Mouse (Mus musculus) ES-Bruce4 (cell line): ENCODE results near the gene Pcyt2. TPM values are rescaled to one million over a fixed set of nuclear protein-coding genes. Genes with fewer than 3 reads are reported as not detected.
A peak's percentile ranks its signal among the peaks of the same experiment; 100 is the strongest.

Experiments used
- H3K27ac ChIP-seq: 2 replicates; pipeline ENCODE4 v1.5.1; 2012; ENCODE audit warnings: low read length, inconsistent platforms; ENCODE audit not compliant: insufficient read depth
- H3K27me3 ChIP-seq: 2 replicates; pipeline ENCODE4 v1.6.1; 2012; ENCODE audit warnings: mild to moderate bottlenecking, low read length, inconsistent platforms; ENCODE audit not compliant: control insufficient read depth, poor library complexity, insufficient read depth, severe bottlenecking
- H3K36me3 ChIP-seq: 2 replicates; pipeline ENCODE4 v1.6.1; 2012; ENCODE audit warnings: inconsistent platforms, mild to moderate bottlenecking, low read length, moderate library complexity; ENCODE audit not compliant: control insufficient read depth, poor library complexity, insufficient read depth, severe bottlenecking
- H3K4me1 ChIP-seq: one replicate; pipeline ENCODE4 v1.8.1; 2011; ENCODE audit warnings: low read length; ENCODE audit not compliant: control insufficient read depth, insufficient read depth
- H3K4me3 ChIP-seq: 2 replicates; pipeline ENCODE4 v1.5.1; 2011; ENCODE audit warnings: low read depth, mild to moderate bottlenecking, low read length
- H3K9ac ChIP-seq: 2 replicates; pipeline ENCODE4 v1.6.1; 2012; ENCODE audit warnings: low read depth, mild to moderate bottlenecking, inconsistent platforms; ENCODE audit not compliant: poor library complexity, severe bottlenecking
- H3K9me3 ChIP-seq: replicated peaks from 2 replicates; pipeline ENCODE4 v1.6.1; 2012; ENCODE audit warnings: mild to moderate bottlenecking, low read length, inconsistent platforms; ENCODE audit not compliant: control insufficient read depth, poor library complexity, insufficient read depth, severe bottlenecking
- CTCF ChIP-seq: IDR thresholded peaks from one replicate; pipeline ENCODE4 v1.8.1; 2011; ENCODE audit warnings: low read depth, low read length
- EP300 ChIP-seq: IDR thresholded peaks from 2 replicates; pipeline ENCODE4 v1.6.1; 2011; ENCODE audit warnings: low read depth, low read length; ENCODE audit not compliant: insufficient read depth
- POLR2A ChIP-seq: IDR thresholded peaks from one replicate; pipeline ENCODE4 v1.8.1; 2011; ENCODE audit warnings: low read length; ENCODE audit not compliant: insufficient read depth
- polyA plus RNA-seq: library from polyadenylated mRNA; stranded (reverse); fragments of >200 nt; gene quantifications from 2 replicates; pipeline ENCODE4 v1.2.4, GENCODE M21; 2011; ENCODE audit warnings: low read depth; ENCODE audit not compliant: missing spikeins, insufficient read depth, insufficient read length

The Pcyt2 gene
- polyA plus RNA-seq, 1 experiment = 39.6 TPM

DNA sequence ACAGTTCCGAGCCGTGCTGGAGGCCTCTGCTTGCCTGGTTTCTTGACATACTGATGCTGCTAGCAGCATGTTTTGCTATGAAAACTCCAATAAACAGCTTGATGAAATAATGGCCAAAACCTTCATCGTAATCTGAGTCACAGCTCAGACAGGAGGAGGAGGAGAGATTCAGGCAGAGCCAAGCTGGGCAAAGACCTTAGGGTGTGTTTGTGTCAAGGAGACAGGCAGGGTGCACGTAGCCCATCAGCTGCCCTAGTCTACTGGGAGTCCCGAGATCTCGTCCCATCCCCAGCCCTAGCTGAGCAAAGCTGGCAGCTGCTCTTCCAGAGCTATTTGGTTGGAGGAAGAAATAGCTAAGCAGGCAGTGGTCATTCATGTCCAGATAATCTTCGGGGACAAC lies 12.1 kb downstream of the Pcyt2 start:
- Histone ChIP-seq H3K4me3 (no peak overlapping the region), H3K9me3 (no peaks in the 10 kb centered on the region), H3K9ac (no peak overlapping the region), H3K4me1 (no peaks in the 10 kb centered on the region), H3K27me3 (no peaks in the 10 kb centered on the region), H3K27ac (no peak overlapping the region), H3K36me3 (peaks cover 24% of the 10 kb centered on the region)
- TF ChIP-seq POLR2A (no peak), CTCF (no peak), EP300 (no peak)

GRCm38 (mm10) chr11:120603545-120603944 lies 14.2 kb downstream of the Pcyt2 start:
- Histone ChIP-seq H3K27ac (no peak overlapping the region), H3K27me3 (no peaks in the 10 kb centered on the region), H3K9ac (no peak overlapping the region), H3K4me1 (no peaks in the 10 kb centered on the region), H3K36me3 (peaks cover 24% of the 10 kb centered on the region), H3K4me3 (no peak overlapping the region), H3K9me3 (no peaks in the 10 kb centered on the region)
- TF ChIP-seq POLR2A (no peak), EP300 (no peak), CTCF (no peak)

DNA sequence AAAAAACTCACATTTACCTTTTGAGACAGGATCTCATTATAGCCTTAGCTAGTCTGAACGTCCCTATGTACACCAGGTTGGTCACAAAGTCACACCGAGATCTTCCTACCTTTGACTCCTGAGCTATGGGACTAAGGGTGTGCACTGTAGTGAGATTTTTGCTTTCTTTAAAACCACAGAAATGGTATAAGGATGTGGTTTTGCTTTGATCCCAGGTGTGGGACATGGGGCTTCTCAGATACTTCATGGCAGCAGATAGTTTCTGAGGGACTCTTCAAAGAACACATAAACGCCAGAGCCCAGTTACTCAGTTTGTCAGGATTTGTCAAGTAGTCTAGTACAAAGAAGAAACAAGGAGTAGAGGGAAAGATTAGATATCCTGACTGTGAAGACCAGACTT lies 17.0 kb downstream of the Pcyt2 start:
- no peak overlapping the region for H3K4me3 ChIP-seq
- no peak overlapping the region for H3K27ac ChIP-seq
- H3K36me3 ChIP-seq = peaks cover 37% of the 10 kb centered on the region
- H3K9me3 ChIP-seq = no peaks in the 10 kb centered on the region
- H3K27me3 ChIP-seq = no peaks in the 10 kb centered on the region
- H3K9ac ChIP-seq = no peak overlapping the region
- TF ChIP-seq CTCF (no peak), POLR2A (no peak), EP300 (no peak)
- H3K4me1 ChIP-seq = peaks cover 1% of the 10 kb centered on the region

GRCm38 (mm10) chr11:120598990-120599549 lies 18.7 kb downstream of the Pcyt2 start:
- H3K27ac ChIP-seq = peak overlapping the region; percentile 61; the same call in 1 of the 2 replicates
- H3K9me3 ChIP-seq = no peaks in the 10 kb centered on the region
- TF ChIP-seq POLR2A (no peak), CTCF (no peak), EP300 (no peak)
- H3K36me3 ChIP-seq = peaks cover 50% of the 10 kb centered on the region
- peaks cover 1% of the 10 kb centered on the region for H3K4me1 ChIP-seq
- peak overlapping the region; percentile 93 for H3K4me3 ChIP-seq
- H3K9ac ChIP-seq = peak overlapping the region; percentile 84
- no peaks in the 10 kb centered on the region for H3K27me3 ChIP-seq

DNA sequence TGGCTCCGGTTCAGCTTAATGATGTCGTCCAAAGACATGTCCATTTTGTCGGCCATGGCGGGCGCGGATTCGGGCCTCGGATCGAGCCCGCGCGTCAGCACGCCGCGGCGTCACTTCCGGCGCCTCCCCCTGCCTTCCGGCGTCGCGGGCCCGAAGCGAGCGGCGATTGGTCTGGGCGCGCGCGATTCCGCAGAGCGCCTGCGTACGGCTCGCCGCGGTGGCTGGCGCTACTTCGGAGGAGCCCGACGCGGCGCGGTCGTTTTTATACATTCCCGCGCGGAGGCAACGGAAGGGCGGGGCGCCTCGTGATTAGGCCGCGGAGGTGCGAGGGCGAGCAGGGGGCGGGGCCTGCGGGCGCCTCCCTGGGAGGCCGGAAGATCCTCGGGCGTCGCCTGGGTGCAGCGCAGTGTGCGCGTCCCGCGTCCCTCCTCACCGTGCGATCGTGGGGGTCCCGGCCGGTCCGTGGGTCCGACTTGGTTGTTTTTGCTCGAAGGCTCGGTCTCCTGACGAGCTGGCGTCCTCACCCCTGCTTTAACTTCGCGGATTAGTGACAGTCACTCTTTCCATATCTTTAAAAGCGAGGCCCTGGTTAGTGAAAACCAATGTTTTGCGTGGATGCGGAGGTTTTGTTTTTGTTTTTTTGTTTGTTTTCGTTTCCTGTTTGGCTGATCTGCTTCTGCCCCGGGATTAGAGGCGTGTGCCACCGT lies 19.3 kb downstream of the Pcyt2 start, which contains the start of the genes Alyref and Anapc11:
Gene Alyref (minus strand): TSS at position 83 of the 707 bp plus-strand sequence.
Gene Anapc11 (plus strand): TSS at position 139 of the 707 bp plus-strand sequence.
- H3K4me3 ChIP-seq = peak within 1 kb of the TSS; percentile 97
- H3K9me3 ChIP-seq = no peaks in the 10 kb centered on the region
- peak within 1 kb of the TSS; percentile 97 for H3K9ac ChIP-seq
- H3K27me3 ChIP-seq = no peaks in the 10 kb centered on the region
- H3K27ac ChIP-seq = peak within 1 kb of the TSS; percentile 61
- TF ChIP-seq EP300 (0 out of 2 replicates have a peak, but pooled peaks have one; percentile 42), CTCF (no peak), POLR2A (peak; percentile 22)
- H3K4me1 ChIP-seq = peaks cover 1% of the 10 kb centered on the region
- peaks cover 51% of the 10 kb centered on the region for H3K36me3 ChIP-seq
